Mouse (Mus musculus): ENCODE data around the gene Vmn1r51. TPM values are rescaled to one million over a fixed set of nuclear protein-coding genes. Genes with fewer than 3 reads are reported as not detected.
"Not testable (repeated sequence)": the region's sequence is repeated elsewhere in the genome, so short reads cannot be mapped to it uniquely, and the experiment has no call there.

Gene Vmn1r51
- not detected in 2 replicates for polyA plus RNA-seq (2014; fragmentation: Nextera tagmentation; extraction: Ambion mirVana)

DNA sequence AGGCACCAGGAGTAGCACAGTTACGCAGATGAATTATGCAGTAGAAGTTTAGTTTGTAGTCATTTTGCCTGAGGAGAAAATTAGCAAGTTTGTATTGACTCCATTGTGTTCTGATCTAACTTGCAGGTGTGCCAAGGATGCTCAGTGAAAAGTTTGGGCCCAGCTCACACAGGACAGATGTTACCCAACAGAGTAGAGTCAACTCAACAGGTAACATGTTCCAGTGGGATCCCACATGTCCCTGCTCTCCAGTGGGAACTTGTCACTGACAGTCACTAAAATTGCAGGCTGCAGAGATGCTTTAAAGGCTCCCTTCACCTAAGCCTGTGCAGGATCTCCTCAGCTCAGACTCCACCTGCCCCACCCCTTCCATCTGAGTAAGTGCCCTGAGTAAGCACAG, at the start of gene Vmn1r51:
Vmn1r51 (plus strand) TSS at position 301 of the 400 bp plus-strand sequence.
- H3K4me2 ChIP-seq; H3K4me1 ChIP-seq (ENCODE audit: insufficient read depth); H3K27ac ChIP-seq (ENCODE audit: low read depth); DNase-seq; H3K9ac ChIP-seq; ATAC-seq (ENCODE audit: insufficient read depth); H3K27me3 ChIP-seq (ENCODE audit: insufficient read depth, low read length); H3K9me3 ChIP-seq (ENCODE audit: low read depth, low read length); H3K36me3 ChIP-seq (ENCODE audit: insufficient read depth); H3K4me3 ChIP-seq (ENCODE audit: low read depth, low read length): not testable (repeated sequence)
- WGBS, result 82% methylated on average over 1 of the region's 1 CpGs

DNA sequence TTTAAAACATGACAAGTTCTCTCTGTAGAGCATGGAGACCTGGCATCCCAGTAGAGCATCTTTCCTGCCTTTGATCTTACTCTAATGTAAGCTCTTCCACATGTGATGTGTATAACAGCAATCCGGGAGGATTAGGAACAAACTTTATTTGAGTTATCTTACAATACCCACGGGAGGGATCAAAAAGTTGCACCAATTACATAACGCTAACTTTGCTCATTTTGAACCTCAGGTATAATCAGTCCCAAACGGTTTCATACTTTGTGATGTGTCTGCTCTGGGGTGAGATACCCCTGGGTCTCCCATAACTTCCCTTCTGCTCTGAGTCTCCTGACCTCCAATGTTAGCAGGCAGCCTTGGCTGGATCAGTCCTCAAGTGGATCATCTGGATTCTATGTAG, 44.0 kb upstream of the Vmn1r51 start, which contains the start of gene Vmn1r49:
Vmn1r49 (minus strand) TSS at position 101 of the 400 bp plus-strand sequence.
- Histone ChIP-seq H3K4me1 (ENCODE audit: insufficient read depth) (no peaks in the 10 kb centered on the region), H3K27me3 (ENCODE audit: insufficient read depth, low read length) (no peaks in the 10 kb centered on the region), H3K9me3 (ENCODE audit: low read depth, low read length) (no peaks in the 10 kb centered on the region), H3K4me2 (no peak within 1 kb of the TSS), H3K9ac (no peak within 1 kb of the TSS), H3K27ac (ENCODE audit: low read depth) (no peak within 1 kb of the TSS), H3K36me3 (ENCODE audit: insufficient read depth) (no peaks in the 10 kb centered on the region), H3K4me3 (ENCODE audit: low read depth, low read length) (no peak within 1 kb of the TSS)
- TF ChIP-seq CTCF (IDR thresholded peaks at IDR 0.05; ENCODE audit: low read depth), result no peak
- ATAC-seq (ENCODE audit: insufficient read depth) (no peak), DNase-seq (no peak)
- WGBS, result 72% methylated on average over 4 of the region's 4 CpGs

DNA sequence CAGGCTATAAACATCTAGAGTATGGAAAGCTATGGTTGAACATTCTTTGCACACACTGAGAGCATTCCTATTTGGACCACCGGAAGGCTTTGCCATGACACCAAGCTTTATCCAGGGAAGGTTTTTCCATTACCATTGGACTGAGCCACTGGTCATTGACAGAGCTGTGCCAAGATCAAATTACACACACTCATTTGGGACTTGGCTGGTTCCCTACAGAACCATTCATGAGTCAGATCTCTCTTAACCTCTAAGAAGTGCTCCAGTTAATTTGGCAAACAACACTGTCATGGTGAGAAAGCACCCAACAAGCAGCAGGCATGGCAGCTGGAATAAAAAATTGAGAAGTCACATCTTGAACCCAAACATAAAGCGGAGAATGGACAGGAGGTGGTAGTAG, 21.8 kb upstream of the Vmn1r51 start:
- no peak for TF ChIP-seq CTCF (IDR thresholded peaks at IDR 0.05; ENCODE audit: low read depth)
- ATAC-seq (ENCODE audit: insufficient read depth), result no peak
- H3K36me3 ChIP-seq (ENCODE audit: insufficient read depth), result no peaks in the 10 kb centered on the region

DNA sequence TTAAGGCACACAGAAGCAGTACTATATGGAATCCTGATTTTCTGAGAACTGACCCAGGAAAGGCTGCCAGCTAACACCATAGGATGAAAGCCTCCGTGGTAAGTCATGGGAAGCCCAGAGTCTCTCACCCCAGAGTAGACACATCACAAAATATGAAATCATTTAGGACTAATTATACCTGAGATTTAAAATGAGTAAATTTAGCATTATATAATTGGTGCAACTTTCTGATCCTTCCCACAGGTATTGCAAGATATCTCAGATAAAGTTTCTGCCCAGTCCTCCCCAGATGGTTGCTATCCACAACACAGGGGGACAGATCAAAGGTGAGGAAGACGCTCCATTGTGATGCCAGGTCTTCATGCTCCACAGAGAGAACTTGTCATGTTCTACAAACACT, 21.3 kb upstream of the Vmn1r51 start, which contains the start of gene Vmn1r50:
Vmn1r50 (plus strand) TSS at position 301 of the 400 bp plus-strand sequence.
- no peak for ATAC-seq (ENCODE audit: insufficient read depth)
- WGBS, result 46% methylated on average over 2 of the region's 2 CpGs
- Histone ChIP-seq H3K9ac (no peak within 1 kb of the TSS), H3K4me1 (ENCODE audit: insufficient read depth) (no peaks in the 10 kb centered on the region), H3K9me3 (ENCODE audit: low read depth, low read length) (no peaks in the 10 kb centered on the region), H3K27me3 (ENCODE audit: insufficient read depth, low read length) (no peaks in the 10 kb centered on the region), H3K36me3 (ENCODE audit: insufficient read depth) (no peaks in the 10 kb centered on the region), H3K4me3 (ENCODE audit: low read depth, low read length) (no peak within 1 kb of the TSS), H3K27ac (ENCODE audit: low read depth) (no peak within 1 kb of the TSS), H3K4me2 (no peak within 1 kb of the TSS)
- TF ChIP-seq CTCF (IDR thresholded peaks at IDR 0.05; ENCODE audit: low read depth), result no peak
- no peak for DNase-seq

More for the DNA sequence above, 21.8 kb upstream of the Vmn1r51 start:
- H3K4me3 ChIP-seq (ENCODE audit: low read depth, low read length), result no peak overlapping the region
- H3K4me1 ChIP-seq (ENCODE audit: insufficient read depth), result no peaks in the 10 kb centered on the region
- WGBS, result 82% methylated on average over 2 of the region's 2 CpGs
- H3K4me2 ChIP-seq, result no peak overlapping the region
- no peak overlapping the region for H3K9ac ChIP-seq
- DNase-seq, result no peak
- no peaks in the 10 kb centered on the region for H3K27me3 ChIP-seq (ENCODE audit: insufficient read depth, low read length)
- H3K27ac ChIP-seq (ENCODE audit: low read depth), result no peak overlapping the region
- H3K9me3 ChIP-seq (ENCODE audit: low read depth, low read length), result no peaks in the 10 kb centered on the region

DNA sequence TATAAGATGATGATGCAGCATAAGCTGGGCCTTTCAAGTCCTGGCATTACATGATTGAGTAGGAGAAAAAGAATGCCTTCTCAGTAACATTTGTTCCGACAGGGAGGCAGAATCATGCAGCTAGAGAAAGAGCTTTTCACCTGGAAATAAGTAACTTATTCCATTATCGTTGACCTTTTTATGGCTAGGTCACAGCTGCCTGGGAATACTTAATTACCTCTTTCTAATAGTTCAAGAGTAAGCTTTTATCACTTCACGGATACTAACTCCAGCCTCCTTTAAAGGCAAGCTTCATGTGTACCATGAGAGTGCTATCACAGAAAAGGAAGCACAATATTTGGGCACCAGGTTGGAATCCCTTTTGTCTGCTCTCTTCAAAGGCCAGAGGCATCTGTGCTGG, 37.7 kb downstream of the Vmn1r51 start:
- no peaks in the 10 kb centered on the region for H3K27me3 ChIP-seq (ENCODE audit: insufficient read depth, low read length)
- H3K9ac ChIP-seq, result no peak overlapping the region
- DNase-seq, result no peak
- no peak overlapping the region for H3K4me2 ChIP-seq
- H3K27ac ChIP-seq (ENCODE audit: low read depth), result no peak overlapping the region
- TF ChIP-seq CTCF (IDR thresholded peaks at IDR 0.05; ENCODE audit: low read depth), result no peak
- H3K4me1 ChIP-seq (ENCODE audit: insufficient read depth), result no peaks in the 10 kb centered on the region
- WGBS, result 74% methylated on average over 3 of the region's 3 CpGs
- H3K4me3 ChIP-seq (ENCODE audit: low read depth, low read length), result no peak overlapping the region
- no peaks in the 10 kb centered on the region for H3K9me3 ChIP-seq (ENCODE audit: low read depth, low read length)
- ATAC-seq (ENCODE audit: insufficient read depth), result no peak
- no peaks in the 10 kb centered on the region for H3K36me3 ChIP-seq (ENCODE audit: insufficient read depth)

DNA sequence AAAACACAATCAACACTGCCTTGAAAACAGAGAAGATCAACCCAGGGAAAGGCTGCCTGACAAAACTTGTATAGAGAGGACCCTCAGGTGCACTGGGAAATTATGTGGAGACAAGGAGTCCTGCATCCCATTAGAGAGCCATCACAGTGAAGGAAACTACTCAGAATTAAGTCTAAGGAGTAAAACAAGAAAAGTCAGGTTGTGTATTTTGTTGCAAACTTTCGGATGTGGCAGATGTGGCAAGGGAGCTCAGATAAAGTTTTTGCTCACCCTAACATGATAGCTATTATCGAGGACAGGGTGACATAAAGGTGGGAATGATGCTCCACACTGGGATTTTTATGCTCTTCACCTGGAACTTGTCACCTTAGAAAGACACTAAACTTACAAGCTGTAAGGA, 52.1 kb downstream of the Vmn1r51 start, which contains the start of gene Vmn1r52:
Vmn1r52 (plus strand) TSS at position 301 of the 400 bp plus-strand sequence.
- 61% methylated on average over 2 of the region's 2 CpGs for WGBS
- H3K4me1 ChIP-seq (ENCODE audit: insufficient read depth), result no peaks in the 10 kb centered on the region
- H3K9me3 ChIP-seq (ENCODE audit: low read depth, low read length), result no peaks in the 10 kb centered on the region
- no peak within 1 kb of the TSS for H3K4me2 ChIP-seq
- no peak for ATAC-seq (ENCODE audit: insufficient read depth)
- H3K4me3 ChIP-seq (ENCODE audit: low read depth, low read length), result no peak within 1 kb of the TSS
- H3K27me3 ChIP-seq (ENCODE audit: insufficient read depth, low read length), result no peaks in the 10 kb centered on the region
- H3K36me3 ChIP-seq (ENCODE audit: insufficient read depth), result no peaks in the 10 kb centered on the region
- no peak within 1 kb of the TSS for H3K27ac ChIP-seq (ENCODE audit: low read depth)
- no peak for DNase-seq
- H3K9ac ChIP-seq, result no peak within 1 kb of the TSS
- no peak for TF ChIP-seq CTCF (IDR thresholded peaks at IDR 0.05; ENCODE audit: low read depth)

Other genes with a start within 250 kb of the Vmn1r51 start
- not detected in 2 replicates for gene Vmn1r42, start 246.2 kb upstream of the Vmn1r51 start, polyA plus RNA-seq (2014; fragmentation: Nextera tagmentation; extraction: Ambion mirVana)
- gene Vmn1r43, start 246.2 kb upstream of the Vmn1r51 start, polyA plus RNA-seq (2014; fragmentation: Nextera tagmentation; extraction: Ambion mirVana), result not detected in 2 replicates
- not detected in 2 replicates for gene Vmn1r44, start 238.9 kb upstream of the Vmn1r51 start, polyA plus RNA-seq (2014; fragmentation: Nextera tagmentation; extraction: Ambion mirVana)
- gene Vmn1r45, start 182.0 kb upstream of the Vmn1r51 start, polyA plus RNA-seq (2014; fragmentation: Nextera tagmentation; extraction: Ambion mirVana), result not detected in 2 replicates
- gene Vmn1r46, start 153.3 kb upstream of the Vmn1r51 start, polyA plus RNA-seq (2014; fragmentation: Nextera tagmentation; extraction: Ambion mirVana), result not detected in 2 replicates
- not detected in 2 replicates for gene Vmn1r47, start 106.4 kb upstream of the Vmn1r51 start, polyA plus RNA-seq (2014; fragmentation: Nextera tagmentation; extraction: Ambion mirVana)
- gene Vmn1r48, start 85.8 kb upstream of the Vmn1r51 start, polyA plus RNA-seq (2014; fragmentation: Nextera tagmentation; extraction: Ambion mirVana), result not detected in 2 replicates
- gene Vmn1r49, start 44.1 kb upstream of the Vmn1r51 start, polyA plus RNA-seq (2014; fragmentation: Nextera tagmentation; extraction: Ambion mirVana), result not detected in 2 replicates
- not detected in 2 replicates for gene Vmn1r50, start 21.2 kb upstream of the Vmn1r51 start, polyA plus RNA-seq (2014; fragmentation: Nextera tagmentation; extraction: Ambion mirVana)
- not detected in 2 replicates for gene Vmn1r52, start 52.2 kb downstream of the Vmn1r51 start, polyA plus RNA-seq (2014; fragmentation: Nextera tagmentation; extraction: Ambion mirVana)
- gene V1ra8, start 80.2 kb downstream of the Vmn1r51 start, polyA plus RNA-seq (2014; fragmentation: Nextera tagmentation; extraction: Ambion mirVana), result not detected in 2 replicates
- 0.16 TPM in 1 of 2 replicates, not detected in the other for gene Vmn1r53, start 101.8 kb downstream of the Vmn1r51 start, polyA plus RNA-seq (2014; fragmentation: Nextera tagmentation; extraction: Ambion mirVana)
- not detected in 2 replicates for gene Vmn1r54, start 123.7 kb downstream of the Vmn1r51 start, polyA plus RNA-seq (2014; fragmentation: Nextera tagmentation; extraction: Ambion mirVana)
- gene BC048671, start 178.6 kb downstream of the Vmn1r51 start, polyA plus RNA-seq (2014; fragmentation: Nextera tagmentation; extraction: Ambion mirVana), result not detected in 2 replicates
- not detected in 2 replicates for gene Chst13, start 202.6 kb downstream of the Vmn1r51 start, polyA plus RNA-seq (2014; fragmentation: Nextera tagmentation; extraction: Ambion mirVana)
- gene Uroc1, start 210.7 kb downstream of the Vmn1r51 start, polyA plus RNA-seq (2014; fragmentation: Nextera tagmentation; extraction: Ambion mirVana), result not detected in 2 replicates
- gene Zxdc, start 246.9 kb downstream of the Vmn1r51 start, polyA plus RNA-seq (2014; fragmentation: Nextera tagmentation; extraction: Ambion mirVana), result 10.4 and 11.9 TPM in 2 replicates